Mouse (Mus musculus): ENCODE data around the gene Syngr4. TPM values are rescaled to one million over a fixed set of nuclear protein-coding genes. Genes with fewer than 3 reads are reported as not detected.
"Not testable (repeated sequence)": the region's sequence is repeated elsewhere in the genome, so short reads cannot be mapped to it uniquely, and the experiment has no call there.

Gene Syngr4
- polyA plus RNA-seq, 1 experiment from 2014 or later: 0.76 TPM

- Histone ChIP-seq H3K4me1 (replicated peaks) (peaks cover 34% of the 10 kb centered on the region), H3K9me3 (replicated peaks) (no peaks in the 10 kb centered on the region), H3K4me2 (no peak overlapping the region), H3K4me3 (no peak overlapping the region), H3K27ac (no peak overlapping the region), H3K36me3 (peaks cover 8% of the 10 kb centered on the region), H3K27me3 (no peaks in the 10 kb centered on the region), H3K9ac (no peak overlapping the region)
- 86% methylated on average over 5 of the region's 5 CpGs for WGBS
- no peak for ATAC-seq (replicated peaks; ENCODE audit: insufficient number of reproducible peaks, insufficient read depth, low FRiP score, low read depth)
Observed at GRCm38 (mm10) chr7:45915011-45915410, 18.5 kb upstream of the Syngr4 start.

- Histone ChIP-seq H3K4me2 (no peak overlapping the region), H3K36me3 (peaks cover 17% of the 10 kb centered on the region), H3K27me3 (no peaks in the 10 kb centered on the region), H3K9ac (no peak overlapping the region), H3K27ac (no peak overlapping the region), H3K4me1 (replicated peaks) (peaks cover 25% of the 10 kb centered on the region), H3K9me3 (replicated peaks) (no peaks in the 10 kb centered on the region), H3K4me3 (no peak overlapping the region)
- 83% methylated on average over 6 of the region's 6 CpGs for WGBS
- no peak for ATAC-seq (replicated peaks; ENCODE audit: insufficient number of reproducible peaks, insufficient read depth, low FRiP score, low read depth)
Observed at GRCm38 (mm10) chr7:45914067-45914466, 17.6 kb upstream of the Syngr4 start.

- WGBS: 87% methylated on average over 16 of the region's 16 CpGs
- ATAC-seq (replicated peaks; ENCODE audit: insufficient number of reproducible peaks, insufficient read depth, low FRiP score, low read depth): no peak
Observed at GRCm38 (mm10) chr7:45909145-45909544, 12.6 kb upstream of the Syngr4 start.

GRCm38 (mm10) chr7:45908384-45908783 is 11.9 kb upstream of the Syngr4 start:
- Histone ChIP-seq H3K4me3 (no peak overlapping the region), H3K4me2 (no peak overlapping the region), H3K27me3 (no peaks in the 10 kb centered on the region), H3K27ac (no peak overlapping the region), H3K4me1 (replicated peaks) (no peaks in the 10 kb centered on the region), H3K9ac (no peak overlapping the region), H3K9me3 (replicated peaks) (no peaks in the 10 kb centered on the region), H3K36me3 (peaks cover 17% of the 10 kb centered on the region)
- no peak for ATAC-seq (replicated peaks; ENCODE audit: insufficient number of reproducible peaks, insufficient read depth, low FRiP score, low read depth)

More at GRCm38 (mm10) chr7:45909145-45909544, 12.6 kb upstream of the Syngr4 start:
- H3K4me2 ChIP-seq: no peak overlapping the region
- no peaks in the 10 kb centered on the region for H3K27me3 ChIP-seq
- H3K4me3 ChIP-seq: no peak overlapping the region
- no peaks in the 10 kb centered on the region for H3K4me1 ChIP-seq (replicated peaks)
- H3K27ac ChIP-seq: no peak overlapping the region
- no peak overlapping the region for H3K9ac ChIP-seq
- peaks cover 17% of the 10 kb centered on the region for H3K36me3 ChIP-seq
- H3K9me3 ChIP-seq (replicated peaks): no peaks in the 10 kb centered on the region

- 91% methylated on average over 9 of the region's 9 CpGs for WGBS
- H3K4me2 ChIP-seq: no peak overlapping the region
Observed at GRCm38 (mm10) chr7:45906622-45907021, 10.1 kb upstream of the Syngr4 start.

GRCm38 (mm10) chr7:45902481-45903002 is 6.0 kb upstream of the Syngr4 start:
- H3K27me3 ChIP-seq: no peaks in the 10 kb centered on the region
- no peak for ATAC-seq (replicated peaks; ENCODE audit: insufficient number of reproducible peaks, insufficient read depth, low FRiP score, low read depth)

More at GRCm38 (mm10) chr7:45906622-45907021, 10.1 kb upstream of the Syngr4 start:
- Histone ChIP-seq H3K4me1 (replicated peaks) (no peaks in the 10 kb centered on the region), H3K27ac (no peak overlapping the region), H3K4me3 (no peak overlapping the region), H3K9me3 (replicated peaks) (no peaks in the 10 kb centered on the region), H3K36me3 (peaks cover 17% of the 10 kb centered on the region), H3K27me3 (no peaks in the 10 kb centered on the region), H3K9ac (no peak overlapping the region)
- ATAC-seq (replicated peaks; ENCODE audit: insufficient number of reproducible peaks, insufficient read depth, low FRiP score, low read depth): no peak

GRCm38 (mm10) chr7:45901562-45901961 is 5.0 kb upstream of the Syngr4 start:
- no peak overlapping the region for H3K4me3 ChIP-seq
- H3K4me1 ChIP-seq (replicated peaks): peaks cover 11% of the 10 kb centered on the region
- H3K27ac ChIP-seq: no peak overlapping the region
- no peaks in the 10 kb centered on the region for H3K36me3 ChIP-seq
- H3K27me3 ChIP-seq: no peaks in the 10 kb centered on the region
- H3K9ac ChIP-seq: no peak overlapping the region
- WGBS: 56% methylated on average over 5 of the region's 5 CpGs
- ATAC-seq (replicated peaks; ENCODE audit: insufficient number of reproducible peaks, insufficient read depth, low FRiP score, low read depth): no peak
- H3K9me3 ChIP-seq (replicated peaks): no peaks in the 10 kb centered on the region
- no peak overlapping the region for H3K4me2 ChIP-seq

More at GRCm38 (mm10) chr7:45902481-45903002, 6.0 kb upstream of the Syngr4 start:
- no peaks in the 10 kb centered on the region for H3K9me3 ChIP-seq (replicated peaks)
- H3K27ac ChIP-seq: no peak overlapping the region
- 68% methylated on average over 12 of the region's 12 CpGs for WGBS
- peaks cover 7% of the 10 kb centered on the region for H3K4me1 ChIP-seq (replicated peaks)
- no peak overlapping the region for H3K9ac ChIP-seq
- no peak overlapping the region for H3K4me2 ChIP-seq
- H3K4me3 ChIP-seq: no peak overlapping the region
- H3K36me3 ChIP-seq: no peaks in the 10 kb centered on the region

- ATAC-seq (replicated peaks; ENCODE audit: insufficient number of reproducible peaks, insufficient read depth, low FRiP score, low read depth); H3K27ac ChIP-seq; H3K9me3 ChIP-seq (replicated peaks); H3K36me3 ChIP-seq; H3K9ac ChIP-seq; H3K27me3 ChIP-seq: not testable (repeated sequence)
- Histone ChIP-seq H3K4me2 (peak overlapping the region; percentile 93), H3K4me1 (replicated peaks) (peaks cover 13% of the 10 kb centered on the region), H3K4me3 (peak overlapping the region; percentile 61; the same call in 1 of the 2 replicates)
- 63% methylated on average over 4 of the region's 4 CpGs for WGBS
Observed at GRCm38 (mm10) chr7:45898125-45898524, 1.6 kb upstream of the Syngr4 start.

GRCm38 (mm10) chr7:45897258-45897757 is 794 bp upstream of the Syngr4 start:
- H3K27ac ChIP-seq: peak overlapping the region; percentile 82
- peak overlapping the region; percentile 69 for H3K9ac ChIP-seq
- ATAC-seq (replicated peaks; ENCODE audit: insufficient number of reproducible peaks, insufficient read depth, low FRiP score, low read depth): peak; percentile 37
- peak overlapping the region; percentile 93 for H3K4me2 ChIP-seq
- peak overlapping the region; percentile 61 for H3K4me3 ChIP-seq
- peaks cover 13% of the 10 kb centered on the region for H3K4me1 ChIP-seq (replicated peaks)
- H3K27me3 ChIP-seq: no peaks in the 10 kb centered on the region
- no peaks in the 10 kb centered on the region for H3K9me3 ChIP-seq (replicated peaks)
- 2% methylated on average over 19 of the region's 19 CpGs for WGBS
- no peaks in the 10 kb centered on the region for H3K36me3 ChIP-seq

GRCm38 (mm10) chr7:45895931-45896516 is 490 bp downstream of the Syngr4 start:
- Histone ChIP-seq H3K27me3 (no peaks in the 10 kb centered on the region), H3K9me3 (replicated peaks) (no peaks in the 10 kb centered on the region), H3K4me3 (peak overlapping the region; percentile 61), H3K27ac (peak overlapping the region; percentile 28; the same call in 1 of the 2 replicates), H3K4me2 (peak overlapping the region; percentile 93), H3K4me1 (replicated peaks) (peaks cover 13% of the 10 kb centered on the region), H3K9ac (no peak overlapping the region), H3K36me3 (no peaks in the 10 kb centered on the region)
- 0 out of 2 replicates have a peak, but pooled peaks have one; percentile 1 for ATAC-seq (replicated peaks; ENCODE audit: insufficient number of reproducible peaks, insufficient read depth, low FRiP score, low read depth)
- 67% methylated on average over 6 of the region's 6 CpGs for WGBS

GRCm38 (mm10) chr7:45892651-45893050 is 3.9 kb downstream of the Syngr4 start:
- H3K4me1 ChIP-seq (replicated peaks): peaks cover 7% of the 10 kb centered on the region
- 84% methylated on average over 2 of the region's 2 CpGs for WGBS

GRCm38 (mm10) chr7:45887246-45887645 is 9.3 kb downstream of the Syngr4 start:
- H3K27me3 ChIP-seq: no peaks in the 10 kb centered on the region
- H3K9ac ChIP-seq: no peak overlapping the region
- H3K4me2 ChIP-seq: no peak overlapping the region
- WGBS: 36% methylated on average over 3 of the region's 3 CpGs
- no peak overlapping the region for H3K4me3 ChIP-seq
- H3K36me3 ChIP-seq: peaks cover 28% of the 10 kb centered on the region
- no peak overlapping the region for H3K27ac ChIP-seq
- no peak for ATAC-seq (replicated peaks; ENCODE audit: insufficient number of reproducible peaks, insufficient read depth, low FRiP score, low read depth)
- no peaks in the 10 kb centered on the region for H3K9me3 ChIP-seq (replicated peaks)
- H3K4me1 ChIP-seq (replicated peaks): no peaks in the 10 kb centered on the region; the same call in 1 of the 2 replicates

More at GRCm38 (mm10) chr7:45892651-45893050, 3.9 kb downstream of the Syngr4 start:
- Histone ChIP-seq H3K4me2 (no peak overlapping the region), H3K9me3 (replicated peaks) (no peaks in the 10 kb centered on the region), H3K27ac (no peak overlapping the region), H3K9ac (no peak overlapping the region), H3K27me3 (no peaks in the 10 kb centered on the region), H3K4me3 (no peak overlapping the region), H3K36me3 (no peaks in the 10 kb centered on the region)
- ATAC-seq (replicated peaks; ENCODE audit: insufficient number of reproducible peaks, insufficient read depth, low FRiP score, low read depth): no peak
